Mouse (Mus musculus): Measurements from ENCODE around the gene Ifnab. TPM values are rescaled to one million over a fixed set of nuclear protein-coding genes. Genes with fewer than 3 reads are reported as not detected.

The Ifnab gene
- polyA plus RNA-seq, 1 experiment from 2014 or later, result not detected

- no peaks in the 10 kb centered on the region for H3K9me3 ChIP-seq
- H3K4me1 ChIP-seq, result no peaks in the 10 kb centered on the region
- no peaks in the 10 kb centered on the region for H3K27me3 ChIP-seq (replicated peaks)
- no peaks in the 10 kb centered on the region for H3K36me3 ChIP-seq
- no peak overlapping the region for H3K4me3 ChIP-seq
- H3K4me2 ChIP-seq (replicated peaks), result no peak overlapping the region
- no peak overlapping the region for H3K9ac ChIP-seq
- no peak overlapping the region for H3K27ac ChIP-seq
- no peak for ATAC-seq (ENCODE audit: low FRiP score, low read depth)
- WGBS, result 76% methylated on average over 1 of the region's 1 CpGs
Observed at GRCm38 (mm10) chr4:88699301-88699700, 8.1 kb upstream of the Ifnab start.

GRCm38 (mm10) chr4:88698781-88699180, 7.6 kb upstream of the Ifnab start:
- H3K4me1 ChIP-seq, result no peaks in the 10 kb centered on the region
- WGBS, result 88% methylated on average over 5 of the region's 5 CpGs
- no peaks in the 10 kb centered on the region for H3K36me3 ChIP-seq
- no peak overlapping the region for H3K4me2 ChIP-seq (replicated peaks)
- H3K9ac ChIP-seq, result no peak overlapping the region
- H3K4me3 ChIP-seq, result no peak overlapping the region
- no peak for ATAC-seq (ENCODE audit: low FRiP score, low read depth)
- H3K27ac ChIP-seq, result no peak overlapping the region
- no peaks in the 10 kb centered on the region for H3K27me3 ChIP-seq (replicated peaks)
- H3K9me3 ChIP-seq, result no peaks in the 10 kb centered on the region

- Histone ChIP-seq H3K9me3 (no peaks in the 10 kb centered on the region), H3K36me3 (no peaks in the 10 kb centered on the region)
- 83% methylated on average over 4 of the region's 4 CpGs for WGBS
Observed at GRCm38 (mm10) chr4:88697753-88698152, 6.6 kb upstream of the Ifnab start.

GRCm38 (mm10) chr4:88697108-88697507, 5.9 kb upstream of the Ifnab start:
- Histone ChIP-seq H3K4me1 (no peaks in the 10 kb centered on the region), H3K9me3 (no peaks in the 10 kb centered on the region), H3K4me2 (replicated peaks) (no peak overlapping the region), H3K36me3 (no peaks in the 10 kb centered on the region), H3K27me3 (replicated peaks) (no peaks in the 10 kb centered on the region), H3K9ac (no peak overlapping the region), H3K4me3 (no peak overlapping the region), H3K27ac (no peak overlapping the region)
- no peak for ATAC-seq (ENCODE audit: low FRiP score, low read depth)
- 54% methylated on average over 6 of the region's 6 CpGs for WGBS

More at GRCm38 (mm10) chr4:88697753-88698152, 6.6 kb upstream of the Ifnab start:
- no peak for ATAC-seq (ENCODE audit: low FRiP score, low read depth)
- Histone ChIP-seq H3K9ac (no peak overlapping the region), H3K4me1 (no peaks in the 10 kb centered on the region), H3K4me3 (no peak overlapping the region), H3K27me3 (replicated peaks) (no peaks in the 10 kb centered on the region), H3K4me2 (replicated peaks) (no peak overlapping the region), H3K27ac (no peak overlapping the region)

GRCm38 (mm10) chr4:88696237-88696884, 5.2 kb upstream of the Ifnab start:
- H3K4me2 ChIP-seq (replicated peaks), result no peak overlapping the region
- no peak overlapping the region for H3K27ac ChIP-seq
- no peaks in the 10 kb centered on the region for H3K4me1 ChIP-seq
- H3K27me3 ChIP-seq (replicated peaks), result no peaks in the 10 kb centered on the region
- ATAC-seq (ENCODE audit: low FRiP score, low read depth), result peak; percentile 83; the same call in 1 of the 2 replicates
- no peaks in the 10 kb centered on the region for H3K9me3 ChIP-seq
- no peak overlapping the region for H3K4me3 ChIP-seq
- H3K36me3 ChIP-seq, result no peaks in the 10 kb centered on the region
- H3K9ac ChIP-seq, result no peak overlapping the region
- 24% methylated on average over 3 of the region's 3 CpGs for WGBS

GRCm38 (mm10) chr4:88693392-88693791, 2.2 kb upstream of the Ifnab start:
- Histone ChIP-seq H3K9ac (no peak overlapping the region), H3K27me3 (replicated peaks) (no peaks in the 10 kb centered on the region), H3K4me1 (no peaks in the 10 kb centered on the region), H3K9me3 (no peaks in the 10 kb centered on the region), H3K27ac (no peak overlapping the region), H3K36me3 (no peaks in the 10 kb centered on the region), H3K4me3 (no peak overlapping the region), H3K4me2 (replicated peaks) (no peak overlapping the region)
- no peak for ATAC-seq (ENCODE audit: low FRiP score, low read depth)
- 87% methylated on average over 2 of the region's 2 CpGs for whole genome bisulfite sequencing

- Histone ChIP-seq H3K4me1 (no peaks in the 10 kb centered on the region), H3K27ac (no peak overlapping the region)
- 88% methylated on average over 1 of the region's 1 CpGs for WGBS
Observed at GRCm38 (mm10) chr4:88692537-88692936, 1.4 kb upstream of the Ifnab start.

GRCm38 (mm10) chr4:88683812-88684211, 7.3 kb downstream of the Ifnab start, which contains the start of gene Ifna2:
TSS of gene Ifna2 (minus strand) at chr4:88683912.
- 91% methylated on average over 1 of the region's 1 CpGs for WGBS
- Histone ChIP-seq H3K27me3 (replicated peaks) (no peaks in the 10 kb centered on the region), H3K4me2 (replicated peaks) (no peak within 1 kb of the TSS), H3K9ac (no peak within 1 kb of the TSS), H3K4me3 (no peak within 1 kb of the TSS), H3K27ac (no peak within 1 kb of the TSS), H3K4me1 (no peaks in the 10 kb centered on the region), H3K9me3 (no peaks in the 10 kb centered on the region), H3K36me3 (no peaks in the 10 kb centered on the region)
- no peak for ATAC-seq (ENCODE audit: low FRiP score, low read depth)

More at GRCm38 (mm10) chr4:88692537-88692936, 1.4 kb upstream of the Ifnab start:
- Histone ChIP-seq H3K27me3 (replicated peaks) (no peaks in the 10 kb centered on the region), H3K4me3 (no peak overlapping the region), H3K4me2 (replicated peaks) (no peak overlapping the region), H3K9ac (no peak overlapping the region), H3K9me3 (no peaks in the 10 kb centered on the region), H3K36me3 (no peaks in the 10 kb centered on the region)
- ATAC-seq (ENCODE audit: low FRiP score, low read depth), result no peak

- Histone ChIP-seq H3K9ac (no peak overlapping the region), H3K27me3 (replicated peaks) (no peaks in the 10 kb centered on the region), H3K4me3 (no peak overlapping the region), H3K27ac (no peak overlapping the region), H3K4me1 (no peaks in the 10 kb centered on the region), H3K4me2 (replicated peaks) (no peak overlapping the region), H3K36me3 (no peaks in the 10 kb centered on the region), H3K9me3 (no peaks in the 10 kb centered on the region)
- ATAC-seq (ENCODE audit: low FRiP score, low read depth), result no peak
- 84% methylated on average over 3 of the region's 3 CpGs for WGBS
Observed at GRCm38 (mm10) chr4:88681353-88681752, 9.8 kb downstream of the Ifnab start.

GRCm38 (mm10) chr4:88680362-88680761, 10.8 kb downstream of the Ifnab start:
- WGBS, result 49% methylated on average over 8 of the region's 8 CpGs
- no peak for ATAC-seq (ENCODE audit: low FRiP score, low read depth)
- H3K27ac ChIP-seq, result no peak overlapping the region

GRCm38 (mm10) chr4:88676824-88677223, 14.3 kb downstream of the Ifnab start, which contains the start of gene Ifna16:
TSS of gene Ifna16 (minus strand) at chr4:88676924.
- H3K27me3 ChIP-seq (replicated peaks), result no peaks in the 10 kb centered on the region
- H3K9me3 ChIP-seq, result no peaks in the 10 kb centered on the region
- no peak within 1 kb of the TSS for H3K4me3 ChIP-seq
- no peaks in the 10 kb centered on the region for H3K4me1 ChIP-seq
- 84% methylated on average over 1 of the region's 1 CpGs for WGBS
- no peaks in the 10 kb centered on the region for H3K36me3 ChIP-seq
- no peak for ATAC-seq (ENCODE audit: low FRiP score, low read depth)
- no peak within 1 kb of the TSS for H3K27ac ChIP-seq
- H3K9ac ChIP-seq, result no peak within 1 kb of the TSS
- H3K4me2 ChIP-seq (replicated peaks), result no peak within 1 kb of the TSS

More at GRCm38 (mm10) chr4:88680362-88680761, 10.8 kb downstream of the Ifnab start:
- H3K36me3 ChIP-seq, result no peaks in the 10 kb centered on the region
- H3K9me3 ChIP-seq, result no peaks in the 10 kb centered on the region
- no peak overlapping the region for H3K4me3 ChIP-seq
- no peaks in the 10 kb centered on the region for H3K27me3 ChIP-seq (replicated peaks)
- no peak overlapping the region for H3K4me2 ChIP-seq (replicated peaks)
- H3K9ac ChIP-seq, result no peak overlapping the region
- H3K4me1 ChIP-seq, result no peaks in the 10 kb centered on the region

GRCm38 (mm10) chr4:88655461-88655860, 35.7 kb downstream of the Ifnab start:
- Histone ChIP-seq H3K27ac (no peak overlapping the region), H3K4me3 (no peak overlapping the region), H3K9ac (no peak overlapping the region), H3K4me1 (no peaks in the 10 kb centered on the region), H3K4me2 (replicated peaks) (no peak overlapping the region), H3K36me3 (no peaks in the 10 kb centered on the region), H3K27me3 (replicated peaks) (no peaks in the 10 kb centered on the region), H3K9me3 (no peaks in the 10 kb centered on the region)
- ATAC-seq (ENCODE audit: low FRiP score, low read depth), result no peak
- 68% methylated on average over 1 of the region's 1 CpGs for WGBS

GRCm38 (mm10) chr4:88653644-88654043, 37.5 kb downstream of the Ifnab start:
- Histone ChIP-seq H3K4me2 (replicated peaks) (no peak overlapping the region), H3K4me3 (no peak overlapping the region), H3K27me3 (replicated peaks) (no peaks in the 10 kb centered on the region), H3K4me1 (no peaks in the 10 kb centered on the region), H3K36me3 (no peaks in the 10 kb centered on the region), H3K9me3 (no peaks in the 10 kb centered on the region), H3K27ac (no peak overlapping the region), H3K9ac (no peak overlapping the region)
- ATAC-seq (ENCODE audit: low FRiP score, low read depth), result no peak
- WGBS, result 79% methylated on average over 3 of the region's 3 CpGs

All from neural tube, embryonic 12.5 days (tissue).